Mouse (Mus musculus) thymus, postnatal 4 days (tissue): ENCODE measurements around the gene Olfr810.

Source experiments
- DNase-seq: peaks from one replicate; pipeline ENCODE4 v3.0.0; 2021

Gene Olfr810

DNA sequence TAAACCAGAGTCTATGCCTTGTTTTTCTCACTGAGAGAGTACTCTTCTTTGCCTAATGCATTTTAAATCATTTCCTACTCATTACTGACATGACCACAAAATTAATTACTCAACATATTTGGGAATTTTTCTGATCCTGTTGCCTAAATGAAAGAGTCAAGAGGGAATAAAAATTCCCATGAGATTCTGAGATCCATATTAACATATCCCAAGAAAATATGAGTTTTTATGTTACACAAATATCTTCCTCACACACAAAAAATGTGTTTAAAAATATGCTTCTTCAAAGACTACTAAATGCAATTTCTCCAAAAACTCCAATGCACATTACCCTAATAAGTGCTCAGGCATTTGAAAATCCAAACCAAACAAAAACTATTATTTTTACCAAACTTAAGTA is at the start of gene Olfr810:
Gene Olfr810 (minus strand): TSS at position 101 of the 400 bp plus-strand sequence.
- DNase-seq = no peak

DNA sequence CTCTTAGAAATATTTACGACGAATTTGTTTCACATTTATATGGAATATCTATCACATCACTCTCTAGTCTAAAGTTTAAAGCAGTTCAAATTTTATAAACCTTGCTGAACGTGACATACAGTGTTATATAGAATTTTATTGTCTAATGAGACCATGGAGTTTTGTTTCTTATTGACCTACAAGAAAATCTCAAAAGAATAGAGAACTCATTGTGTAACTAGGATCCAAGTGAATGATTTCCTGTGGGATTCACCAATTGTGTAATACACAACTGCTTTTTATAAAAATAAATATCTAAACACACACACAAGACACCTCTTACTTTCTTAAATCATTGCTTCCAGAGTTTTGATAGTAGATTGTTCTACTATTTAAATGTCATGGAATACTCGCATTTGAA is 9.6 kb upstream of the Olfr810 start, which contains the start of gene Olfr811:
Gene Olfr811 (minus strand): TSS at position 101 of the 400 bp plus-strand sequence.
- DNase-seq = no peak

DNA sequence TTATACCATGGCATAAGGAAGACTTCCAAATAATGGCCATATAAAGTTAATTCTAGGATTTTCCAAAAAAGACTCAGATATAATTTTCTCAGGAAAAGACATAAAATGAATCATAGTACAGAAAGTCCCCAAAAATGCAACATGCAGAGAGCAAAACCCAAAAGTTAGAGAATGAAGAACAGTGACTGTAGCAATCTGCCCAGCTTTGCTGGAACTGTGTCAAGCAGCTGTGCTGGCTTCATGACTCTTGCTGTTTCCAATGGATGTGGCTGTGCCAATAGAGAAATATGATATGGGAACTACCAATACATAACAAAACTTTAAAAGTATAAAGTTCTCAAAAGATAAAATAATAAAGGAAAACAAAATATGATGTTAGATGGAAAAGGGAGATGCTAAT is 16.6 kb downstream of the Olfr810 start:
- DNase-seq = no peak

DNA sequence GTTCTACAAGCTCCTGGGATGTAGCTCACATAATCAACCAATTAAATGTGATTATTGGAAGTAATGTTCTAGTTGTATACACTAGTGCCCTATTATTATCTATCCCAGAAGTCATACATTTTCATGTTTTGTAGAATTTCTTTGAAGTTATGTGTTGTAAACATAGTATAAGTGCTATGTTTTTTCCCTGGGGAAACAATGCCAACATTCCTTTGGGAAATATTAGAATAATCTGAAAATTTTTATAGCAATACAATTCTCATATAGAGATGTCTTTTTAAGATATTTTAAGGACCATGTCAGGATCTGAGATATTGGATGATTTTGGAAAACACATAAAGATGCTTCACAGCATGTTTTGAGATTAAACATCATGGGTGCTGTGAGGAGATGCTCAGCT is 20.4 kb downstream of the Olfr810 start, which contains the start of gene Olfr809:
Gene Olfr809 (plus strand): TSS at position 301 of the 400 bp plus-strand sequence.
- DNase-seq = no peak

DNA sequence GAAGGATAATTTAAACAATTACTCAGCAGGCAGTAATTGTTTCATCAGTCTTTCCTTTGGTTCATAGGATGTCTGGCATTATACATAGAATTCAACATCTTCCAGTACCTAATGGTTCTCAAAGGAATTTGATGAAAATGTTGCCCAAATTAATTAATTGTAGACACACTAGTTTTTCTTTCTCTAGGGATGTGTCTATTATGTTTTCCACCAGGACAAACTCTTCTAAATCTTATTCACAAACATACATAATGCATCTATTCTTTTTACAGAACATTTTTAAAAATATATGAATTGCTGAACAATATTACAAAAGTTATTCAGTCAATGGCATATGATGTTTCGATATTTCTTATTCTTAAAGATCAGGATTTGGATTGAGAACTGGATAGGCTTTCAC is 29.5 kb downstream of the Olfr810 start, which contains the start of gene Olfr808:
Gene Olfr808 (plus strand): TSS at position 301 of the 400 bp plus-strand sequence.
- DNase-seq = no peak

DNA sequence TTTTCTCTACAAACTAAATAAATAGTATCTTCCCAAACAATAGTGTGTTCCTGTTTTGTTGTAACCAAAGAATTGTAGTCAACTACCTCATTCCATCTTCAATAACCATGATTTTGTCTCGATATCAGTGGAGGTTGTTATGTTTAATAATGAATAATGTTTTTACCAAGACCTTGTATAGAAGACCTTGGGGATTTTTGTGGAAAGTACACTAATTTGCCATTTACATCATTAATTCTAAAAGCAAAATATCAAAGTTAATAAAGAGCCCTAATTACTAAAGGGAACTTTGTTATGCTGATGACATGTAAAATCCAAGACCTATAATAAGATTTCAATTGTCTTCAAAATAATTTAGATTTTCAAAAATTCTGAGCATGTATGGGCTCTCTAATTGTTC is 37.0 kb downstream of the Olfr810 start, which contains the start of gene Olfr807:
Gene Olfr807 (minus strand): TSS at position 101 of the 400 bp plus-strand sequence.
- DNase-seq = no peak

DNA sequence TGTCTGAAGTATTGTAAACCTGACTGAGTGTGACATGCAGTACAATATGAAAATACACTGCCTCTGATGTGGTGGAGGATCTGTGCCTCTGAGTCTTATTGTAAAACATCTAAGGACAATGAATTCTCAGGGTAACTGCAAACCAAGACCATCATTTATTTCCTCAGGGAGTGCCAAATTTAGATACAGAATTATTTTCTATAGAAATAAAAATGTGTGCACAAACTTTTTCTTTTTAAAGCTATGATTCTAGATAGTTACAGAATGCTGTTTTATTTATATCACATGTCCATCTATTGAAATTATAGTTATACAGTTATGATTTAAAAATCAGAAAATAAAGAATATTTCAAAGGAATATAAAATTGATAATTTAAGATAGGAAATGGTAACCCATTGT is 52.9 kb downstream of the Olfr810 start, which contains the start of gene Olfr806:
Gene Olfr806 (minus strand): TSS at position 101 of the 400 bp plus-strand sequence.
- no peak for DNase-seq
